Comparison of ENCODE assay signal across 14 mouse cellular contexts in genomic region chr9:50440689-50441088, GRCm38 (mm10). TPM values are rescaled to one million over a fixed set of nuclear protein-coding genes. Genes with fewer than 3 reads are reported as not detected.
A peak's percentile ranks its signal among the peaks of the same experiment; 100 is the strongest.
DNase-seq lines count a peak whose midpoint lies in the region; ATAC-seq and TF ChIP-seq lines count a peak whose summit lies in the region.
"Had no signal": no experiment of that assay in that cellular context is flagged by ENCODE, and none has a peak within 500 bp of the region (broad histone marks: within the 10 kb centered on the region; RNA-seq: fewer than 3 reads in every experiment).

No protein-coding gene starts in this region.

- WGBS in forebrain, embryonic 15.5 days, result 21% methylated on average over 2 of the region's 2 CpGs
- 71% methylated on average over 2 of the region's 2 CpGs for whole genome bisulfite sequencing in forebrain, embryonic 10.5 days
- 52% methylated on average over 2 of the region's 2 CpGs for WGBS in midbrain, embryonic 13.5 days
- WGBS in midbrain, embryonic 10.5 days, result 75% methylated on average over 2 of the region's 2 CpGs
- WGBS in midbrain, postnatal 0 days, result 34% methylated on average over 2 of the region's 2 CpGs
- WGBS in stomach, postnatal 0 days, result 56% methylated on average over 2 of the region's 2 CpGs

- TF ChIP-seq EP300 in stomach, postnatal 0 days (optimal IDR thresholded peaks at IDR 0.05), result no peak

- H3K36me3 ChIP-seq in forebrain, embryonic 15.5 days, result no peaks in the 10 kb centered on the region
- H3K36me3 ChIP-seq in forebrain, embryonic 10.5 days (replicated peaks), result no peaks in the 10 kb centered on the region
- H3K36me3 ChIP-seq in midbrain, embryonic 13.5 days, result no peaks in the 10 kb centered on the region
- H3K36me3 ChIP-seq in midbrain, embryonic 10.5 days, result no peaks in the 10 kb centered on the region
- no peaks in the 10 kb centered on the region for H3K36me3 ChIP-seq in midbrain, postnatal 0 days (ENCODE audit: insufficient read depth, low read length)
- H3K36me3 ChIP-seq in stomach, postnatal 0 days (ENCODE audit: control insufficient read depth, insufficient read depth, low read length), result no peaks in the 10 kb centered on the region
- H3K36me3 ChIP-seq: lung, embryonic 15.5 days; neural tube, embryonic 13.5 days had no signal

- peaks cover 17% of the 10 kb centered on the region for H3K4me1 ChIP-seq in forebrain, embryonic 15.5 days
- H3K4me1 ChIP-seq in forebrain, embryonic 10.5 days, result peaks cover 12% of the 10 kb centered on the region
- peaks cover 11% of the 10 kb centered on the region for H3K4me1 ChIP-seq in midbrain, embryonic 13.5 days (replicated peaks)
- peaks cover 10% of the 10 kb centered on the region for H3K4me1 ChIP-seq in midbrain, embryonic 10.5 days
- H3K4me1 ChIP-seq in midbrain, postnatal 0 days (ENCODE audit: insufficient read depth, low read length), result peaks cover 4% of the 10 kb centered on the region; the same call in 1 of the 2 replicates
- no peaks in the 10 kb centered on the region for H3K4me1 ChIP-seq in stomach, postnatal 0 days (replicated peaks; ENCODE audit: control insufficient read depth, insufficient read depth)
- H3K4me1 ChIP-seq: lung, embryonic 15.5 days had no signal

- peak overlapping the region; percentile 64 for H3K27ac ChIP-seq in forebrain, embryonic 15.5 days (replicated peaks)
- no peak overlapping the region for H3K27ac ChIP-seq in forebrain, embryonic 10.5 days
- H3K27ac ChIP-seq in midbrain, embryonic 13.5 days, result no peak overlapping the region
- H3K27ac ChIP-seq in midbrain, embryonic 10.5 days (replicated peaks), result no peak overlapping the region
- no peak overlapping the region for H3K27ac ChIP-seq in midbrain, postnatal 0 days (ENCODE audit: low read depth, low read length)
- no peak overlapping the region for H3K27ac ChIP-seq in stomach, postnatal 0 days (replicated peaks)
- H3K27ac ChIP-seq: lung, embryonic 15.5 days; neural tube, embryonic 13.5 days had no signal

- no peak overlapping the region for H3K4me3 ChIP-seq in forebrain, embryonic 15.5 days
- H3K4me3 ChIP-seq in forebrain, embryonic 10.5 days, result no peak overlapping the region
- no peak overlapping the region for H3K4me3 ChIP-seq in midbrain, embryonic 13.5 days (replicated peaks)
- H3K4me3 ChIP-seq in midbrain, embryonic 10.5 days, result no peak overlapping the region
- no peak overlapping the region for H3K4me3 ChIP-seq in midbrain, postnatal 0 days (ENCODE audit: low read depth, low read length)
- no peak overlapping the region for H3K4me3 ChIP-seq in stomach, postnatal 0 days (ENCODE audit: low read depth, low read length)
- H3K4me3 ChIP-seq: lung, embryonic 15.5 days; neural tube, embryonic 13.5 days had no signal

- H3K4me2 ChIP-seq in forebrain, embryonic 15.5 days (replicated peaks), result no peak overlapping the region
- no peak overlapping the region for H3K4me2 ChIP-seq in midbrain, embryonic 13.5 days (replicated peaks)
- no peak overlapping the region for H3K4me2 ChIP-seq in midbrain, postnatal 0 days (ENCODE audit: low read depth, low read length, poor library complexity, severe bottlenecking)
- no peak overlapping the region for H3K4me2 ChIP-seq in stomach, postnatal 0 days (replicated peaks; ENCODE audit: low read depth)
- H3K4me2 ChIP-seq: lung, embryonic 15.5 days; neural tube, embryonic 13.5 days had no signal

- no peaks in the 10 kb centered on the region for H3K9me3 ChIP-seq in forebrain, embryonic 15.5 days
- 0 out of 2 replicates have a peak, but pooled peaks cover 5% of the 10 kb centered on the region for H3K9me3 ChIP-seq in forebrain, embryonic 10.5 days
- H3K9me3 ChIP-seq in midbrain, embryonic 13.5 days, result no peaks in the 10 kb centered on the region
- no peaks in the 10 kb centered on the region for H3K9me3 ChIP-seq in midbrain, embryonic 10.5 days (replicated peaks)
- H3K9me3 ChIP-seq in midbrain, postnatal 0 days (ENCODE audit: low read length), result no peaks in the 10 kb centered on the region
- H3K9me3 ChIP-seq in stomach, postnatal 0 days (ENCODE audit: control insufficient read depth, low read length), result no peaks in the 10 kb centered on the region
- H3K9me3 ChIP-seq: lung, embryonic 15.5 days; neural tube, embryonic 13.5 days had no signal

- DNase-seq in forebrain, embryonic 10.5 days (ENCODE audit: extremely low spot score, low spot score), result no peak
- DNase-seq in midbrain, embryonic 10.5 days (ENCODE audit: low spot score), result no peak
- DNase-seq in gastrocnemius, postnatal 25 days, result peak; percentile 65
- peak; percentile 76 for DNase-seq in midbrain, postnatal 0 days (ENCODE audit: low spot score)
- no peak for DNase-seq in embryo, embryonic 10 days (ENCODE audit: low spot score)
- DNase-seq in stomach, postnatal 0 days (ENCODE audit: low spot score), result no peak

- no peak overlapping the region for H3K9ac ChIP-seq in forebrain, embryonic 15.5 days (replicated peaks)
- no peak overlapping the region for H3K9ac ChIP-seq in midbrain, embryonic 13.5 days (replicated peaks)
- no peak overlapping the region for H3K9ac ChIP-seq in midbrain, postnatal 0 days (replicated peaks; ENCODE audit: low read length, poor library complexity, severe bottlenecking)
- no peak overlapping the region for H3K9ac ChIP-seq in stomach, postnatal 0 days (ENCODE audit: low read length)
- H3K9ac ChIP-seq: lung, embryonic 15.5 days; neural tube, embryonic 13.5 days had no signal

- no peak for TF ChIP-seq CTCF in midbrain, postnatal 0 days (IDR thresholded peaks at IDR 0.05)
- no peak for TF ChIP-seq CTCF in stomach, postnatal 0 days (IDR thresholded peaks at IDR 0.05; ENCODE audit: low read depth)

- H3K27me3 ChIP-seq in forebrain, embryonic 15.5 days, result no peaks in the 10 kb centered on the region
- H3K27me3 ChIP-seq in forebrain, embryonic 10.5 days (ENCODE audit: poor library complexity, severe bottlenecking), result peaks cover 3% of the 10 kb centered on the region; the same call in 1 of the 2 replicates
- no peaks in the 10 kb centered on the region for H3K27me3 ChIP-seq in midbrain, embryonic 13.5 days
- H3K27me3 ChIP-seq in midbrain, embryonic 10.5 days (ENCODE audit: low read depth, poor library complexity, severe bottlenecking), result no peaks in the 10 kb centered on the region
- H3K27me3 ChIP-seq in midbrain, postnatal 0 days (ENCODE audit: insufficient read depth, low read length), result no peaks in the 10 kb centered on the region
- no peaks in the 10 kb centered on the region for H3K27me3 ChIP-seq in stomach, postnatal 0 days (ENCODE audit: control insufficient read depth, insufficient read depth, low read length)
- H3K27me3 ChIP-seq: CH12.LX; lung, embryonic 15.5 days had no signal

- peak; percentile 78 for ATAC-seq in forebrain, embryonic 15.5 days (replicated peaks)
- ATAC-seq in midbrain, embryonic 13.5 days, result peak; percentile 59
- peak; percentile 69 for ATAC-seq in midbrain, postnatal 0 days (ENCODE audit: low FRiP score)
- no peak for ATAC-seq in stomach, postnatal 0 days (ENCODE audit: low FRiP score, low TSS enrichment)
- ATAC-seq: activated CD4-positive, CD25-positive, alpha-beta regulatory T cell, adult 4 months had no signal

RNA-seq across cellular contexts. Expression of gene Plet1, which starts 53.6 kb away (rescaled TPM):
- 0.23 TPM in 1 of 2 replicates, not detected in the other for polyA plus RNA-seq in forebrain, embryonic 15.5 days (2015; fragmentation: Nextera tagmentation; extraction: Ambion mirVana)
- polyA plus RNA-seq in forebrain, embryonic 10.5 days (2016; fragmentation: Nextera tagmentation; extraction: Ambion mirVana), result 0.24 and 0.28 TPM in 2 replicates
- 0.43 and 0.58 TPM in 2 replicates for polyA plus RNA-seq in midbrain, embryonic 13.5 days (2015; fragmentation: Nextera tagmentation; extraction: Ambion mirVana)
- polyA plus RNA-seq in midbrain, embryonic 10.5 days (2016; fragmentation: Nextera tagmentation; extraction: Ambion mirVana), result 0.32 and 0.36 TPM in 2 replicates
- not detected for total RNA-seq in gastrocnemius, postnatal 25 days (2021)
- 0.33 TPM in 1 of 2 replicates, not detected in the other for total RNA-seq in midbrain, postnatal 0 days (2014; rRNA removed)
- polyA plus RNA-seq in midbrain, postnatal 0 days (2015; fragmentation: Nextera tagmentation; extraction: Ambion mirVana), result 0.52 and 0.80 TPM in 2 replicates
- 76.4 and 79.7 TPM in 2 replicates for polyA plus RNA-seq in stomach, postnatal 0 days (2015; fragmentation: Nextera tagmentation; extraction: Ambion mirVana)
- total RNA-seq: common myeloid progenitor, adult 5-6 weeks; layer of hippocampus, postnatal 36 days had no signal

Comparison
In these comparisons a context has a peak if more than half of its experiments do, and no peak if none do; other contexts are left out.
1. DNase-seq: peak in gastrocnemius, postnatal 25 days (single experiment) and midbrain, postnatal 0 days (single experiment); none in forebrain, embryonic 10.5 days (single experiment), midbrain, embryonic 10.5 days (single experiment), embryo, embryonic 10 days (single experiment) and stomach, postnatal 0 days (single experiment).
2. RNA of gene Plet1, which starts 53.6 kb away (polyA plus RNA-seq): 76.4 to 79.7 TPM in stomach, postnatal 0 days; 0.52 to 0.80 TPM in midbrain, postnatal 0 days, 0.43 to 0.58 TPM in midbrain, embryonic 13.5 days, 0.32 to 0.36 TPM in midbrain, embryonic 10.5 days, 0.24 to 0.28 TPM in forebrain, embryonic 10.5 days and 0.23 TPM in forebrain, embryonic 15.5 days; every median in the first group is over 10 times any median in the second.